Mouse (Mus musculus): ENCODE results near the gene Utrn. TPM values are rescaled to one million over a fixed set of nuclear protein-coding genes. Genes with fewer than 3 reads are reported as not detected.
"Not testable (repeated sequence)": the region's sequence is repeated elsewhere in the genome, so short reads cannot be mapped to it uniquely, and the experiment has no call there.

Utrn gene
- polyA plus RNA-seq, 1 experiment, result 159 TPM

GRCm38 (mm10) chr10:12618397-12618796 lies 250.8 kb downstream of the Utrn start:
- Histone ChIP-seq H3K4me3 (ENCODE audit: low read depth, low read length) (no peak overlapping the region), H3K36me3 (ENCODE audit: control insufficient read depth, insufficient read depth, low read length, poor library complexity, severe bottlenecking) (no peaks in the 10 kb centered on the region), H3K4me1 (ENCODE audit: control insufficient read depth, insufficient read depth, low read length) (peaks cover 2% of the 10 kb centered on the region), H3K27ac (ENCODE audit: insufficient read depth, low read length) (no peak overlapping the region), H3K27me3 (ENCODE audit: control insufficient read depth, insufficient read depth, low read length, poor library complexity, severe bottlenecking) (no peaks in the 10 kb centered on the region), H3K9me3 (replicated peaks; ENCODE audit: control insufficient read depth, insufficient read depth, low read length, poor library complexity, severe bottlenecking) (no peaks in the 10 kb centered on the region), H3K9ac (ENCODE audit: low read depth, poor library complexity, severe bottlenecking) (no peak overlapping the region)
- TF ChIP-seq EP300 (IDR thresholded peaks at IDR 0.05; ENCODE audit: insufficient read depth, low read depth, low read length) (no peak), CTCF (IDR thresholded peaks at IDR 0.05; ENCODE audit: low read depth, low read length) (no peak), POLR2A (IDR thresholded peaks at IDR 0.05; ENCODE audit: insufficient read depth, low read length) (no peak)

- Histone ChIP-seq H3K27me3 (ENCODE audit: control insufficient read depth, insufficient read depth, low read length, poor library complexity, severe bottlenecking) (no peaks in the 10 kb centered on the region), H3K27ac (ENCODE audit: insufficient read depth, low read length) (peak overlapping the region; percentile 84), H3K9ac (ENCODE audit: low read depth, poor library complexity, severe bottlenecking) (no peak overlapping the region), H3K9me3 (replicated peaks; ENCODE audit: control insufficient read depth, insufficient read depth, low read length, poor library complexity, severe bottlenecking) (no peaks in the 10 kb centered on the region), H3K36me3 (ENCODE audit: control insufficient read depth, insufficient read depth, low read length, poor library complexity, severe bottlenecking) (no peaks in the 10 kb centered on the region), H3K4me1 (ENCODE audit: control insufficient read depth, insufficient read depth, low read length) (peaks cover 2% of the 10 kb centered on the region), H3K4me3 (ENCODE audit: low read depth, low read length) (no peak overlapping the region)
- TF ChIP-seq POLR2A (IDR thresholded peaks at IDR 0.05; ENCODE audit: insufficient read depth, low read length), result no peak
- TF ChIP-seq CTCF (IDR thresholded peaks at IDR 0.05; ENCODE audit: low read depth, low read length), result no peak
- no peak for TF ChIP-seq EP300 (IDR thresholded peaks at IDR 0.05; ENCODE audit: insufficient read depth, low read depth, low read length)
Observed at GRCm38 (mm10) chr10:12615723-12616122, 253.4 kb downstream of the Utrn start.

GRCm38 (mm10) chr10:12614465-12615199 lies 254.5 kb downstream of the Utrn start:
- H3K36me3 ChIP-seq (ENCODE audit: control insufficient read depth, insufficient read depth, low read length, poor library complexity, severe bottlenecking), result no peaks in the 10 kb centered on the region
- peak overlapping the region; percentile 49 for H3K4me3 ChIP-seq (ENCODE audit: low read depth, low read length)
- TF ChIP-seq EP300 (IDR thresholded peaks at IDR 0.05; ENCODE audit: insufficient read depth, low read depth, low read length), result peak; percentile 86
- no peak for TF ChIP-seq CTCF (IDR thresholded peaks at IDR 0.05; ENCODE audit: low read depth, low read length)
- H3K9me3 ChIP-seq (replicated peaks; ENCODE audit: control insufficient read depth, insufficient read depth, low read length, poor library complexity, severe bottlenecking), result no peaks in the 10 kb centered on the region
- H3K27me3 ChIP-seq (ENCODE audit: control insufficient read depth, insufficient read depth, low read length, poor library complexity, severe bottlenecking), result no peaks in the 10 kb centered on the region
- H3K9ac ChIP-seq (ENCODE audit: low read depth, poor library complexity, severe bottlenecking), result peak overlapping the region; percentile 69
- peaks cover 2% of the 10 kb centered on the region for H3K4me1 ChIP-seq (ENCODE audit: control insufficient read depth, insufficient read depth, low read length)
- H3K27ac ChIP-seq (ENCODE audit: insufficient read depth, low read length), result peak overlapping the region; percentile 84

- H3K4me1 ChIP-seq (ENCODE audit: control insufficient read depth, insufficient read depth, low read length), result peaks cover 7% of the 10 kb centered on the region
- TF ChIP-seq POLR2A (IDR thresholded peaks at IDR 0.05; ENCODE audit: insufficient read depth, low read length) (no peak), CTCF (IDR thresholded peaks at IDR 0.05; ENCODE audit: low read depth, low read length) (peak; percentile 53)
- H3K9me3 ChIP-seq (replicated peaks; ENCODE audit: control insufficient read depth, insufficient read depth, low read length, poor library complexity, severe bottlenecking), result no peaks in the 10 kb centered on the region
- H3K27ac ChIP-seq (ENCODE audit: insufficient read depth, low read length), result no peak overlapping the region
- peak overlapping the region; percentile 40; the same call in 1 of the 2 replicates for H3K9ac ChIP-seq (ENCODE audit: low read depth, poor library complexity, severe bottlenecking)
- H3K4me3 ChIP-seq (ENCODE audit: low read depth, low read length), result no peak overlapping the region
- no peaks in the 10 kb centered on the region for H3K27me3 ChIP-seq (ENCODE audit: control insufficient read depth, insufficient read depth, low read length, poor library complexity, severe bottlenecking)
- H3K36me3 ChIP-seq (ENCODE audit: control insufficient read depth, insufficient read depth, low read length, poor library complexity, severe bottlenecking), result no peaks in the 10 kb centered on the region
Observed at GRCm38 (mm10) chr10:12612235-12612863, 256.8 kb downstream of the Utrn start.

- Histone ChIP-seq H3K9ac (ENCODE audit: low read depth, poor library complexity, severe bottlenecking) (peak overlapping the region; percentile 75), H3K27me3 (ENCODE audit: control insufficient read depth, insufficient read depth, low read length, poor library complexity, severe bottlenecking) (no peaks in the 10 kb centered on the region), H3K9me3 (replicated peaks; ENCODE audit: control insufficient read depth, insufficient read depth, low read length, poor library complexity, severe bottlenecking) (no peaks in the 10 kb centered on the region), H3K4me3 (ENCODE audit: low read depth, low read length) (peak overlapping the region; percentile 58), H3K4me1 (ENCODE audit: control insufficient read depth, insufficient read depth, low read length) (peaks cover 10% of the 10 kb centered on the region), H3K27ac (ENCODE audit: insufficient read depth, low read length) (peak overlapping the region; percentile 91), H3K36me3 (ENCODE audit: control insufficient read depth, insufficient read depth, low read length, poor library complexity, severe bottlenecking) (no peaks in the 10 kb centered on the region)
- no peak for TF ChIP-seq POLR2A (IDR thresholded peaks at IDR 0.05; ENCODE audit: insufficient read depth, low read length)
- no peak for TF ChIP-seq CTCF (IDR thresholded peaks at IDR 0.05; ENCODE audit: low read depth, low read length)
- TF ChIP-seq EP300 (IDR thresholded peaks at IDR 0.05; ENCODE audit: insufficient read depth, low read depth, low read length), result no peak
Observed at GRCm38 (mm10) chr10:12609896-12610295, 259.3 kb downstream of the Utrn start.

GRCm38 (mm10) chr10:12608634-12609033 lies 260.5 kb downstream of the Utrn start:
- Histone ChIP-seq H3K9me3 (replicated peaks; ENCODE audit: control insufficient read depth, insufficient read depth, low read length, poor library complexity, severe bottlenecking) (no peaks in the 10 kb centered on the region), H3K9ac (ENCODE audit: low read depth, poor library complexity, severe bottlenecking) (peak overlapping the region; percentile 75; the same call in 1 of the 2 replicates), H3K4me1 (ENCODE audit: control insufficient read depth, insufficient read depth, low read length) (peaks cover 10% of the 10 kb centered on the region), H3K4me3 (ENCODE audit: low read depth, low read length) (no peak overlapping the region; the same call in 1 of the 2 replicates), H3K27ac (ENCODE audit: insufficient read depth, low read length) (peak overlapping the region; percentile 99), H3K27me3 (ENCODE audit: control insufficient read depth, insufficient read depth, low read length, poor library complexity, severe bottlenecking) (no peaks in the 10 kb centered on the region), H3K36me3 (ENCODE audit: control insufficient read depth, insufficient read depth, low read length, poor library complexity, severe bottlenecking) (no peaks in the 10 kb centered on the region)
- TF ChIP-seq CTCF (IDR thresholded peaks at IDR 0.05; ENCODE audit: low read depth, low read length), result no peak
- no peak for TF ChIP-seq POLR2A (IDR thresholded peaks at IDR 0.05; ENCODE audit: insufficient read depth, low read length)
- peak; percentile 93 for TF ChIP-seq EP300 (IDR thresholded peaks at IDR 0.05; ENCODE audit: insufficient read depth, low read depth, low read length)

GRCm38 (mm10) chr10:12607180-12607579 lies 262.0 kb downstream of the Utrn start:
- not testable (repeated sequence) for H3K4me3 ChIP-seq (ENCODE audit: low read depth, low read length); H3K9me3 ChIP-seq (replicated peaks; ENCODE audit: control insufficient read depth, insufficient read depth, low read length, poor library complexity, severe bottlenecking); H3K36me3 ChIP-seq (ENCODE audit: control insufficient read depth, insufficient read depth, low read length, poor library complexity, severe bottlenecking); H3K27me3 ChIP-seq (ENCODE audit: control insufficient read depth, insufficient read depth, low read length, poor library complexity, severe bottlenecking); H3K4me1 ChIP-seq (ENCODE audit: control insufficient read depth, insufficient read depth, low read length); H3K9ac ChIP-seq (ENCODE audit: low read depth, poor library complexity, severe bottlenecking)
- H3K27ac ChIP-seq (ENCODE audit: insufficient read depth, low read length), result 0 out of 2 replicates have a peak overlapping the region, but pooled peaks have one; percentile 65

Data from ES-Bruce4 (cell line).